ENCODE assay signal across 12 mouse cellular contexts in the genomic region with DNA sequence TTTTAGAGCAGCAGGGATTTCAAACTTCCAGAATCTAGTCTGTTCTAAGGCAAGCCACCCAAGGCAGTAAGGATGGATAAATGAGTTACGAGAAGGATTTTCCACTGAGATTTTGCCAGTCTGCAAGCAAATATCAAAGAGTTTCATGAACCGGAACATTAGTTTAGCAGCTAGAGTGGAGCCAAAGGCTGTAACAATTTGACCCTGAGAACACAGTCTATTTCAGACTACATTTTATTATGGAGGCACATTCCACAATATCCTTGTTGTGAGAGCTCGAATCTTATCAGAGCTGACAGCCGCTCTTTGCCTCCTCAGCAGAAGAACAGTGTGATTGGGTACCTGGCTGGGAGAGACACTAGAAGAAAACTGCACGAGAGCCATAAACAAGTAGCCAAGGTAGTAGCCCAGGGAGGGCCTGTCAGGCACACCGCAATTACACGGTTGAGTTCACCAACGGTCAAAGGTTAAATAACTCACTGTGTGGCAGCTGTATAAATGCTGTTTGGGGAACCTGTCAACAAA.
DNase-seq lines count a peak whose midpoint lies in the region; ATAC-seq and TF ChIP-seq lines count a peak whose summit lies in the region.
"Had no signal": no experiment of that assay in that cellular context is flagged by ENCODE, and none has a peak within 500 bp of the region (broad histone marks: within the 10 kb centered on the region; RNA-seq: fewer than 3 reads in every experiment).

No protein-coding gene starts in this region.

- H3K4me3 ChIP-seq in testis, adult 2 months (ENCODE audit: control insufficient read depth, low read depth, low read length) = no peak overlapping the region
- no peak overlapping the region for H3K4me3 ChIP-seq in intestine, embryonic 15.5 days (replicated peaks)

- TF ChIP-seq POLR2A in testis, adult 2 months (IDR thresholded peaks at IDR 0.05; ENCODE audit: control insufficient read depth, low read depth, low read length) = no peak

- no peaks in the 10 kb centered on the region for H3K4me1 ChIP-seq in testis, adult 2 months (ENCODE audit: control insufficient read depth, insufficient read depth, low read length)
- no peaks in the 10 kb centered on the region for H3K4me1 ChIP-seq in intestine, embryonic 15.5 days (replicated peaks)

- no peaks in the 10 kb centered on the region for H3K9me3 ChIP-seq in intestine, embryonic 15.5 days

- WGBS in intestine, embryonic 15.5 days = 38% methylated on average over 8 of the region's 8 CpGs

- no peaks in the 10 kb centered on the region for H3K27me3 ChIP-seq in testis, adult 2 months (ENCODE audit: control insufficient read depth, insufficient read depth, low read length)
- no peaks in the 10 kb centered on the region for H3K27me3 ChIP-seq in intestine, embryonic 15.5 days (replicated peaks)

- TF ChIP-seq CTCF in testis, adult 2 months (IDR thresholded peaks at IDR 0.05; ENCODE audit: control insufficient read depth, insufficient read depth, insufficient replicate concordance, low read depth, low read length) = no peak

- no peaks in the 10 kb centered on the region for H3K36me3 ChIP-seq in testis, adult 2 months (ENCODE audit: control insufficient read depth, insufficient read depth, low read length)
- H3K36me3 ChIP-seq in intestine, embryonic 15.5 days = no peaks in the 10 kb centered on the region

- H3K27ac ChIP-seq in testis, adult 2 months (ENCODE audit: control insufficient read depth, insufficient read depth, low read depth, low read length) = peak overlapping the region; percentile 49; the same call in 1 of the 2 replicates
- no peak overlapping the region for H3K27ac ChIP-seq in intestine, embryonic 15.5 days

- peak; percentile 84 for ATAC-seq in intestine, embryonic 15.5 days
- no peak for ATAC-seq in CD4-positive, CD25-positive, alpha-beta regulatory T cell, adult 4 months

- DNase-seq in testis, postnatal 10 days (ENCODE audit: low spot score) = no peak
- DNase-seq in kidney, postnatal 4 days = peak; percentile 26 to 48
- DNase-seq in adrenal gland, postnatal 25 days = no peak
- no peak for DNase-seq in frontal cortex, adult 2 months (ENCODE audit: extremely low spot score in 1 of 2, low spot score in 1 of 2)
- no peak for DNase-seq in lung, postnatal 4 days
- DNase-seq: cerebellum, adult 9-11 months; layer of hippocampus, postnatal 36 days; lung, embryonic 14.5 days; thymus, postnatal 4 days had no signal

- no peak overlapping the region for H3K4me2 ChIP-seq in intestine, embryonic 15.5 days (replicated peaks)
- H3K4me2 ChIP-seq: lung, embryonic 14.5 days had no signal

- H3K9ac ChIP-seq in intestine, embryonic 15.5 days = no peak overlapping the region
- H3K9ac ChIP-seq: lung, embryonic 14.5 days had no signal

Comparison
In these comparisons a context has a peak if more than half of its experiments do, and no peak if none do; other contexts are left out.
1. DNase-seq: peak in kidney, postnatal 4 days (2 of 2); none in testis, postnatal 10 days (single experiment), adrenal gland, postnatal 25 days (single experiment), frontal cortex, adult 2 months (0 of 2) and lung, postnatal 4 days (0 of 2).